Mouse (Mus musculus) heart, adult 2 months (tissue): Measurements from ENCODE around the gene Chst5. TPM values are rescaled to one million over a fixed set of nuclear protein-coding genes. Genes with fewer than 3 reads are reported as not detected.
"Not testable (repeated sequence)": the region's sequence is repeated elsewhere in the genome, so short reads cannot be mapped to it uniquely, and the experiment has no call there.

ENCODE experiments used
- DNase-seq, 2 experiments: peaks; one replicate each; pipeline ENCODE4 v3.0.0; 2021
- H3K27ac ChIP-seq: fragments of 200-600 bp; 2 replicates; pipeline ENCODE4 v1.8.1; 2022
- H3K27me3 ChIP-seq: fragments of 200-500 bp; 2 replicates; pipeline ENCODE4 v1.6.1; 2012; ENCODE audit warnings: mild to moderate bottlenecking, low read length, inconsistent platforms, mixed read lengths; ENCODE audit not compliant: control insufficient read depth, insufficient read depth
- H3K36me3 ChIP-seq: fragments of 200-500 bp; 2 replicates; pipeline ENCODE4 v1.6.1; 2012; ENCODE audit warnings: low read length, inconsistent platforms; ENCODE audit not compliant: control insufficient read depth, insufficient read depth
- H3K4me1 ChIP-seq: fragments of 200-500 bp; 2 replicates; pipeline ENCODE4 v1.6.1; 2011; ENCODE audit warnings: low read length; ENCODE audit not compliant: control insufficient read depth, insufficient read depth
- H3K4me3 ChIP-seq: fragments of 200-600 bp; 2 replicates; pipeline ENCODE4 v1.8.1; 2022
- H3K79me2 ChIP-seq: fragments of 200-500 bp; replicated peaks from 2 replicates; pipeline ENCODE4 v1.6.1; 2012; ENCODE audit warnings: mild to moderate bottlenecking, inconsistent platforms, low read length, moderate library complexity, mixed read lengths; ENCODE audit not compliant: control insufficient read depth, insufficient read depth
- H3K9ac ChIP-seq: fragments of 200-500 bp; 2 replicates; pipeline ENCODE4 v1.6.1; 2012; ENCODE audit warnings: low read depth, mild to moderate bottlenecking, control low read depth, inconsistent platforms, low read length, mixed read lengths
- CTCF ChIP-seq: fragments of 200-600 bp; IDR thresholded peaks from 2 replicates; pipeline ENCODE4 v1.8.1; 2022; ENCODE audit warnings: antibody characterized with exemption, mild to moderate bottlenecking, moderate library complexity
- EP300 ChIP-seq: fragments of 200-500 bp; IDR thresholded peaks from 2 replicates; pipeline ENCODE4 v1.6.1; 2011; ENCODE audit warnings: low read depth, low read length, control low read depth; ENCODE audit not compliant: insufficient read depth
- POLR2A ChIP-seq: fragments of 200-500 bp; IDR thresholded peaks from 2 replicates; pipeline ENCODE4 v1.6.1; 2011; ENCODE audit warnings: mild to moderate bottlenecking, low read depth, low read length, control low read depth; ENCODE audit not compliant: insufficient read depth
- WGBS: fragments of 180-500 bp; shearing (Covaris S2); methylation state at CpG from one replicate; pipeline ENCODE4 v1.1.7; 2018; 5-methylcytosine and 5-hydroxymethylcytosine counted together
- intact Hi-C: fragments of 180-260 bp; cut with DNase I; formaldehyde crosslinking; loops from one replicate; pipeline ENCODE4 v1.15.1; 2025
- polyA plus RNA-seq: library from polyadenylated mRNA; depleted of rRNA; stranded (reverse); fragments of >200 nt; gene quantifications from 2 replicates; pipeline ENCODE4 v1.2.3, GENCODE M21; 2012
- total RNA-seq, 2 experiments: library from RNA; stranded (reverse); gene quantifications; 2 replicates each; pipeline ENCODE4 v1.2.3; 2021

The Chst5 gene
- total and polyA plus RNA-seq, 3 experiments: not detected

DNA sequence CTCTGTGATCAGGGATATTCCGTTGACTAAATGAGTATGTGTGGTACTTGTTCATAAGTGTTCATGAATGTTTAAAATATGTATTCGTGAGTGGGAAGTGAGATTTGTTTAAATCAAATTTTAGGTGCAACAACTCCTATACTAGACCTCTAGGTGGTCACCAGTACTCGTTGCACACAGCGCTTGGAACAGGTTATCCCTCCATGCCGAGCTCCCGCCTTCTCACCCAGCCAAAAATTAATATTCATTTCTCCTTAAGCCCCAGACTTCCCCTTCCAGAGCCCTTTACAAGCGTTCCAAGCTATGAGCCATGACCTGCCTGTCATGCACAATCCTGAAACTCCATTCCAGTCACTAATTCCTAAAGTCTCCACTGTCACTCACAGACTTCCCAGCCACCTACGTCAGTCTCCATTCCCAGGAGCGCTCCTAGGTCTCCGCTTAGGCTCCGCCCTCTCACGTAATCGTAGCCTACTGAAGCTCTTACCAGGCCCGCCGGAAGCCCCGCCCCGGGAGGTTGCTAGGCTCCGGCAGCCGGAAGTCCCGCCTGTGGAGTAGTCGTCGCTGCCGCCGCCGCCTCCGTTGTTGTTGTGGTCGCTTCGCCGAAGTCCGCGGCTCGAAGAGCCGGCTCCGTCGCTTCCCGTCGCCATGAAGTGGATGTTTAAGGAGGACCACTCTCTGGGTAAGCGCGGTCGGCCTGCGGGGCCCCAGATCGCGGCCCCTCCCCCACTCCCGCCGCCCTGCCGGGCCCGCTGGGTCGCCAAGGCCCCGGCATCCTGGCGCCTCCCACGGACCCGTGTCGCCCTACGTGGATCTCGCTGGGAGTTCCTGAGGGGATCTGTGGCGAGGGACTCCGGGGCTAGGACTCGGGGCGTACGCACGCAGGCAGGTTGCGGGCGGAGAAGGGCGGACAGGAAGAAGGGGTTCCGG, 30.2 kb upstream of the Chst5 start, which contains the start of gene Gabarapl2:
TSS of gene Gabarapl2 (plus strand) at position 533 of the 930 bp plus-strand sequence.
- H3K9ac ChIP-seq: peak within 1 kb of the TSS; percentile 95
- no peaks in the 10 kb centered on the region for H3K27me3 ChIP-seq
- peak within 1 kb of the TSS; percentile 92 for H3K27ac ChIP-seq
- peak within 1 kb of the TSS; percentile 89 for H3K4me3 ChIP-seq
- H3K4me1 ChIP-seq: peaks cover 5% of the 10 kb centered on the region
- WGBS: under 1% methylated on average over 65 of the region's 65 CpGs
- no peaks in the 10 kb centered on the region; the same call in 1 of the 2 replicates for H3K36me3 ChIP-seq
- peaks cover 6% of the 10 kb centered on the region for H3K79me2 ChIP-seq
- DNase-seq: peak; percentile 98 to 99
- intact Hi-C loops: loop anchor here (2.0 kb wide), 1 partner anchor 50 kb away; no protein-coding TSS in a partner anchor
- TF ChIP-seq CTCF (peak; percentile 31), POLR2A (peak; percentile 63; the same call in 1 of the 2 replicates), EP300 (no peak)

DNA sequence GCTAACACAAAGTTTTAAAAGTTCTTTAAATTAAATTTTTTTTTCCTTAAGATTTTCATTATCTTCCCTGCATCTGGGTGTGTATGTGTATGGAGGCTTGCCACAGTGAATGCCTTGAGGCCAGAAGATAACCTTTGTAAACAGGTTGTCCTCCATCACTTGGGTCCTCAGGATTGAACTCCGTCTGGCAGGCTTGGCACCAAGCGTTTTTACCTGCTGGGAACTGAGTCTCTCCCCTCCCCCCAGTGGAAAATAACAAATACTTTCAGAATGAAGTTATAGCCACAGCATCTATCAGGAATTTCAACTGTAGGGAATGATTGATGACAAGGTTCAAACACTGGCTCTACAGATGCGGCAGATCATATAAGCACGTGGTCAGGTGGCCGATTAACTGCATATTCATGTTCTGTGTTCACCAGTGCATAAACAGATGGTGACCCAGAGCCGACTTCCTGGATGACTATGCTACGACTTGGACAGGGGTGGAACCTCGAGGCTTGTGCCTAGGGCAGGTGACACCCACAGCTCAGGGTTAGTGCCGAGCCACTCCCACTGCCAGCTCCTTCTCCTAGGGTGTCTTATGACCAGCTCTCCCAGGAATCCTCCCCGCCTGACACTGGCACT, 29.4 kb upstream of the Chst5 start:
- Histone ChIP-seq H3K9ac (peak overlapping the region; percentile 59), H3K4me1 (peaks cover 5% of the 10 kb centered on the region), H3K27ac (peak overlapping the region; percentile 92), H3K27me3 (no peaks in the 10 kb centered on the region), H3K36me3 (no peaks in the 10 kb centered on the region; the same call in 1 of the 2 replicates), H3K4me3 (peak overlapping the region; percentile 89), H3K79me2 (peaks cover 6% of the 10 kb centered on the region)
- 8% methylated on average over 10 of the region's 10 CpGs for WGBS
- TF ChIP-seq POLR2A: no peak
- TF ChIP-seq CTCF: no peak
- TF ChIP-seq EP300: no peak
- intact Hi-C loops: loop anchor here (2.0 to 5.0 kb wide), 2 partner anchors 51 to 597 kb away; no protein-coding TSS in a partner anchor
- DNase-seq: peak; percentile 49 to 51

DNA sequence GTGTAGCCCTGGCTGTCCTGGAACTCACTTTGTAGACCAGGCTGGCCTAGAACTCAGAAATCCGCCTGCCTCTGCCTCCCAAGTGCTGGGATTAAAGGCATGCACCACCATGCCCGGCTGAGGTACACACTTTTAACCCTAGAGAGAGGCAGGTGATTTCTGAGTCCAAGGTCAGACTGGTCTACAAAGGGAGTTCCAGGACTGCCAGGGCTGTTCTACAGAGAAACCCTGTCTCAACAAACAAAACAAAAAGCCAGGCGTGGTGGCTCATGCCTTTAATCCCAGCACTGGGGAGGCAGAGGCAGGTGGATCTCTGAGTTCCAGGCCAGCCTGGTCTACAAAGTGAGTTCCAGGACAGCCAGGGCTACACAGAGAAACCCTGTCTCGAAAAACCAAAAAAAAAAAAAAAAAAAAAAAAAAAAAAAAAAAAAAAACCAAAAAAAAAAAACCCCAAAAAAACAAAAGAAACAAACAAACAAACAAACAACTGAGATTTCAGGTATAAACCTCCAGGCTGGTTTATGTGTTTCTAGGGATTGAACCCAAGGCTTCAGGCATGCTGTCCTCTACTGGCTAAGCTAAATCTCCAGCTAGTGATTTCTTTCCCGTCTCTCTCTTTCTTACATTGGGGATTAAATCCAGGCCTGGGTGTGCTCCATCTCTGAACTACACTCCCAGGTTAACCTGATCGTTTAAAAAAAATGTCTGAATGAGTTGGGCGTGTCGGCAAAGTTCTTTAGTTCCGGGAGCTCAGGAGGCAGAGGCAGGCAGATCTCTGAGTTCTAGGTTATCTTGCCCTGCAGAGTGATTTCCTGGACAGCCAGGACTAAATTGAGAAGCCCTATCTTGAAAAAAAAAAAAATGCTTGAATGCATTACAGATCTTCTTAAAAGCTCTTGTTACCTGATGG, 28.1 kb upstream of the Chst5 start:
- H3K4me3 ChIP-seq, H3K79me2 ChIP-seq, DNase-seq, H3K9ac ChIP-seq, H3K4me1 ChIP-seq, H3K27me3 ChIP-seq, H3K27ac ChIP-seq, H3K36me3 ChIP-seq: not testable (repeated sequence)
- WGBS: 82% methylated on average over 9 of the region's 9 CpGs
- intact Hi-C loops: loop anchor here (5.0 kb wide), 1 partner anchor 596 kb away; no protein-coding TSS in a partner anchor

DNA sequence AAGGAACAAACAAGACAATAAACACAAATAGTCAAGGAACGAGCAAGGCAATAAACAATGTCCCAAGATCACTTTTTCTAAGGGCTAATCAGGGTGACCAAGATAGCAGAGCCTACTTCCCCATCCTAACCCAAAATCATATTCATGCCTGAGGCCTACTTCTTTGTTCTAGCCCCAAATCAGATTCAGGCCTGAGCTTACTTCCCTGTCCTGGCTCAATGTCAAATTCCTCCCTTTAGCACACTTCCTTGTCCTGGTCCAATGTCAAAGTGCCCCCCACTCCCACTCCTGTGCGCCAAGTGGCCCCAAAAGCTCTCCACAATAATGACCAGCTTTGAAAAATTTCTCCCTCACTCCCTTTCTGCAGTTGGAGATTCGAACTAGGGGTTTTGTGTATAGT, 26.9 kb upstream of the Chst5 start:
- no peak overlapping the region for H3K9ac ChIP-seq
- intact Hi-C loops: loop anchor here (5.0 kb wide), 1 partner anchor 595 kb away; no protein-coding TSS in a partner anchor
- H3K27ac ChIP-seq: no peak overlapping the region
- no peaks in the 10 kb centered on the region for H3K36me3 ChIP-seq
- DNase-seq: no peak
- peaks cover 5% of the 10 kb centered on the region for H3K4me1 ChIP-seq
- H3K27me3 ChIP-seq: no peaks in the 10 kb centered on the region
- H3K79me2 ChIP-seq: peaks cover 6% of the 10 kb centered on the region
- TF ChIP-seq EP300 (no peak), POLR2A (no peak)
- no peak overlapping the region for H3K4me3 ChIP-seq
- 69% methylated on average over 3 of the region's 3 CpGs for WGBS

DNA sequence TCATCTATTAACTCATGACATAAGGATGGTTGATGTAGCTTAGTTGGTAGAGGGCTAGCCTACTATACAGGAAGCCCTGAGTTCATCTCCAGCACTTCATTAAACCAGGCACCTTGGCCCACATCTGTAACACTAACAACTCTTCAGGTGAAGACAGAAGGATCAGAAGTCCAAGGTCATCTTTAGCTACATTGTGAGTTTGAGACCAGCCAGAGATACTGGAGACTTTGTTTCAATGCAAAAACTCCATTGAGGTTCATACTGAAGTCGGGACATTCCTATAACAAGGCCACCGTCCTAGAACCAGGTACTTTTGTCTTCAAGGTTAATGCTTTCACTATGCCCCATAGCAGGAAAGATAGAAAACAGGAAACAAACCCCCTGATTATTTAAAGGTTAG, 24.0 kb upstream of the Chst5 start:
- Histone ChIP-seq H3K79me2 (no peaks in the 10 kb centered on the region), H3K4me1 (no peaks in the 10 kb centered on the region), H3K9ac (no peak overlapping the region), H3K27me3 (no peaks in the 10 kb centered on the region), H3K36me3 (no peaks in the 10 kb centered on the region), H3K27ac (no peak overlapping the region), H3K4me3 (no peak overlapping the region)
- intact Hi-C loops: no loop called here
- DNase-seq: no peak
- TF ChIP-seq CTCF (no peak), POLR2A (no peak), EP300 (no peak)
- 87% methylated on average over 2 of the region's 2 CpGs for WGBS
